Mouse (Mus musculus) small intestine, adult 2 months (tissue): ENCODE data around the gene Aida. TPM values are rescaled to one million over a fixed set of nuclear protein-coding genes. Genes with fewer than 3 reads are reported as not detected.
"Not testable (repeated sequence)": the region's sequence is repeated elsewhere in the genome, so short reads cannot be mapped to it uniquely, and the experiment has no call there.

Experiments
- H3K27ac ChIP-seq: fragments of 200-500 bp; 2 replicates; pipeline ENCODE4 v1.5.1; 2012; ENCODE audit warnings: low read depth, low read length, control low read depth, inconsistent platforms; ENCODE audit not compliant: insufficient read depth
- H3K27me3 ChIP-seq: fragments of 200-500 bp; 2 replicates; pipeline ENCODE4 v1.6.1; 2012; ENCODE audit warnings: mild to moderate bottlenecking, moderate library complexity, low read length, inconsistent platforms; ENCODE audit not compliant: control insufficient read depth, insufficient read depth
- H3K36me3 ChIP-seq: fragments of 200-500 bp; 2 replicates; pipeline ENCODE4 v1.6.1; 2012; ENCODE audit warnings: mild to moderate bottlenecking, low read length, control low read depth, inconsistent platforms; ENCODE audit not compliant: control insufficient read depth, insufficient read depth
- H3K4me1 ChIP-seq: fragments of 200-500 bp; 2 replicates; pipeline ENCODE4 v1.6.1; 2012; ENCODE audit warnings: low read length, inconsistent platforms, mixed read lengths; ENCODE audit not compliant: control insufficient read depth, insufficient read depth, insufficient read length
- H3K4me3 ChIP-seq: fragments of 200-500 bp; 2 replicates; pipeline ENCODE4 v1.5.1; 2012; ENCODE audit warnings: low read depth, mild to moderate bottlenecking, control low read depth, inconsistent platforms, low read length, moderate library complexity
- CTCF ChIP-seq: fragments of 200-500 bp; IDR thresholded peaks from 2 replicates; pipeline ENCODE4 v1.5.1; 2012; ENCODE audit warnings: low read depth, mild to moderate bottlenecking, control low read depth, inconsistent platforms, low read length, moderate library complexity, mixed read lengths; ENCODE audit not compliant: insufficient replicate concordance, insufficient read length; ENCODE audit errors: extremely low read depth
- POLR2A ChIP-seq: fragments of 200-500 bp; IDR thresholded peaks from 2 replicates; pipeline ENCODE4 v1.6.1; 2012; ENCODE audit warnings: low read depth, mild to moderate bottlenecking, control low read depth, inconsistent platforms, low read length, moderate library complexity
- WGBS: fragments of 180-500 bp; shearing (Covaris S2); methylation state at CpG from one replicate; pipeline ENCODE4 v1.1.7; 2018; 5-methylcytosine and 5-hydroxymethylcytosine counted together
- polyA plus RNA-seq: library from polyadenylated mRNA; depleted of rRNA; stranded (reverse); fragments of >200 nt; gene quantifications from 2 replicates; pipeline ENCODE4 v1.2.3, GENCODE M21; 2012

Aida gene
- polyA plus RNA-seq, 1 experiment: 5.4 TPM

- 93% methylated on average over 2 of the region's 2 CpGs for WGBS
- H3K27me3 ChIP-seq: no peaks in the 10 kb centered on the region
- TF ChIP-seq POLR2A: no peak
- no peak for TF ChIP-seq CTCF
- H3K4me3 ChIP-seq: no peak overlapping the region
- peaks cover 47% of the 10 kb centered on the region for H3K36me3 ChIP-seq
- no peaks in the 10 kb centered on the region for H3K4me1 ChIP-seq
- H3K27ac ChIP-seq: no peak overlapping the region
Observed at GRCm38 (mm10) chr1:183323923-183324322, 27.5 kb downstream of the Aida start.

GRCm38 (mm10) chr1:183324433-183324832 is 28.0 kb downstream of the Aida start:
- H3K27ac ChIP-seq: no peak overlapping the region
- no peaks in the 10 kb centered on the region for H3K27me3 ChIP-seq
- H3K36me3 ChIP-seq: peaks cover 49% of the 10 kb centered on the region
- no peaks in the 10 kb centered on the region for H3K4me1 ChIP-seq
- no peak overlapping the region for H3K4me3 ChIP-seq
- TF ChIP-seq CTCF (no peak), POLR2A (no peak)
- WGBS: 96% methylated on average over 6 of the region's 6 CpGs

- TF ChIP-seq CTCF (no peak), POLR2A (no peak)
- WGBS: 84% methylated on average over 8 of the region's 8 CpGs
- Histone ChIP-seq H3K27ac (no peak overlapping the region), H3K4me3 (no peak overlapping the region), H3K4me1 (no peaks in the 10 kb centered on the region), H3K36me3 (peaks cover 65% of the 10 kb centered on the region), H3K27me3 (no peaks in the 10 kb centered on the region)
Observed at GRCm38 (mm10) chr1:183327171-183327570, 30.8 kb downstream of the Aida start.

- H3K4me3 ChIP-seq, H3K27ac ChIP-seq, H3K4me1 ChIP-seq, H3K27me3 ChIP-seq: not testable (repeated sequence)
- peaks cover 26% of the 10 kb centered on the region for H3K36me3 ChIP-seq
- 97% methylated on average over 1 of the region's 1 CpGs for WGBS
Observed at GRCm38 (mm10) chr1:183342902-183343301, 46.5 kb downstream of the Aida start.

- Histone ChIP-seq H3K27me3 (no peaks in the 10 kb centered on the region), H3K4me3 (peak overlapping the region; percentile 97), H3K4me1 (peaks cover 4% of the 10 kb centered on the region; the same call in 1 of the 2 replicates), H3K27ac (peak overlapping the region; percentile 96), H3K36me3 (peaks cover 24% of the 10 kb centered on the region)
- 1% methylated on average over 72 of the region's 72 CpGs for WGBS
- TF ChIP-seq CTCF (no peak), POLR2A (peak; percentile 45)
Observed at GRCm38 (mm10) chr1:183344886-183345816, 48.8 kb downstream of the Aida start.

GRCm38 (mm10) chr1:183345817-183346195 is 49.4 kb downstream of the Aida start:
- peaks cover 4% of the 10 kb centered on the region; the same call in 1 of the 2 replicates for H3K4me1 ChIP-seq
- H3K27me3 ChIP-seq: no peaks in the 10 kb centered on the region
- WGBS: 3% methylated on average over 10 of the region's 10 CpGs
- peaks cover 28% of the 10 kb centered on the region for H3K36me3 ChIP-seq
- H3K27ac ChIP-seq: peak overlapping the region; percentile 27
- TF ChIP-seq POLR2A (no peak), CTCF (no peak)
- H3K4me3 ChIP-seq: peak overlapping the region; percentile 97

- WGBS: 12% methylated on average over 6 of the region's 6 CpGs
- Histone ChIP-seq H3K4me3 (no peak overlapping the region), H3K27ac (no peak overlapping the region), H3K4me1 (peaks cover 4% of the 10 kb centered on the region; the same call in 1 of the 2 replicates), H3K36me3 (peaks cover 40% of the 10 kb centered on the region), H3K27me3 (no peaks in the 10 kb centered on the region)
- TF ChIP-seq CTCF: peak; percentile 37; the same call in 1 of the 2 replicates
- TF ChIP-seq POLR2A: no peak
Observed at GRCm38 (mm10) chr1:183349840-183350239, 53.5 kb downstream of the Aida start.
